Mouse (Mus musculus) ES-E14 (cell line): Measurements from ENCODE around the gene Stag3.

ENCODE experiments used
- MAFK ChIP-seq: IDR thresholded peaks from 2 replicates; pipeline ENCODE4 v1.6.1; 2014; ENCODE audit warnings: mild to moderate bottlenecking, low read depth, low read length, inconsistent platforms; ENCODE audit not compliant: insufficient read depth
- ZC3H11A ChIP-seq: IDR thresholded peaks from 2 replicates; pipeline ENCODE4 v1.6.1; 2012; ENCODE audit warnings: low read depth, mild to moderate bottlenecking, inconsistent platforms, low read length, borderline replicate concordance

DNA sequence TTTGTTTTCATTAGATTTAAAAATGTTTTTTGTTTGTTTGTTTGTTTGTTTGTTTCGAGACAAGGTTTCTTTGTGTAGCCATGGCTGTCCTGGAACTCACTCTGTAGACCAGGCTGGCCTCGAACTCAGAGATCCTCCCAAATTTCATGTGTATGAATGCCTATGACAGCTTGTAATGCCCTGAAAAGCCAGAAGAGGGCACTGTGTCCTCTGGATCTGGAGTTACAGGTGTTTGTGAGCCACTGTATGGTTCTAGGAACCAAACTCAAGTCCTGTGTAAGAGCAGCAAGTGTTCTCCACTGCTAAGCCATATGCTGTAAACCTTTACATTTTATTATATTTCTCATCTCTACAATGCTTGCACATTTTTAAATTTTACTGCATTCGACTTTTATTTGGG is 7.8 kb downstream of the Stag3 start:
- no peak for TF ChIP-seq ZC3H11A
- no peak for TF ChIP-seq MAFK
